Mouse (Mus musculus) bone marrow, adult 2 months (tissue): ENCODE data around the gene Tex46. TPM values are rescaled to one million over a fixed set of nuclear protein-coding genes. Genes with fewer than 3 reads are reported as not detected.

Experiments used
- H3K27ac ChIP-seq: fragments of 200-500 bp; 2 replicates; pipeline ENCODE4 v1.5.1; 2012; ENCODE audit warnings: low read depth, mild to moderate bottlenecking, control low read depth, inconsistent platforms, low read length; ENCODE audit not compliant: control insufficient read depth, poor library complexity, insufficient read depth
- H3K4me1 ChIP-seq: fragments of 200-500 bp; 2 replicates; pipeline ENCODE4 v1.6.1; 2011; ENCODE audit warnings: low read length; ENCODE audit not compliant: control insufficient read depth, insufficient read depth
- H3K4me3 ChIP-seq: fragments of 200-500 bp; replicated peaks from 2 replicates; pipeline ENCODE3; 2011; ENCODE audit warnings: mild to moderate bottlenecking, low read depth, low read length, control low read depth; ENCODE audit not compliant: control insufficient read depth
- CTCF ChIP-seq: fragments of 200-500 bp; IDR thresholded peaks from 2 replicates; pipeline ENCODE4 v1.5.1; 2011; ENCODE audit warnings: low read length, control low read depth; ENCODE audit not compliant: control insufficient read depth, insufficient read depth
- POLR2A ChIP-seq: fragments of 200-500 bp; IDR thresholded peaks from 2 replicates; pipeline ENCODE4 v1.6.1; 2011; ENCODE audit warnings: low read depth, mild to moderate bottlenecking, control low read depth, low read length, borderline replicate concordance; ENCODE audit not compliant: control insufficient read depth
- WGBS: fragments of 180-500 bp; shearing (Covaris S2); methylation state at CpG from one replicate; pipeline ENCODE4 v1.1.7; 2018; 5-methylcytosine and 5-hydroxymethylcytosine counted together
- polyA plus RNA-seq: library from polyadenylated mRNA; stranded (reverse); fragments of >200 nt; gene quantifications from 2 replicates; pipeline ENCODE4 v1.2.4, GENCODE M21; 2011; ENCODE audit warnings: low replicate concordance; ENCODE audit not compliant: missing spikeins, insufficient read depth, insufficient read length

Gene Tex46
- polyA plus RNA-seq = not detected in 2 replicates

DNA sequence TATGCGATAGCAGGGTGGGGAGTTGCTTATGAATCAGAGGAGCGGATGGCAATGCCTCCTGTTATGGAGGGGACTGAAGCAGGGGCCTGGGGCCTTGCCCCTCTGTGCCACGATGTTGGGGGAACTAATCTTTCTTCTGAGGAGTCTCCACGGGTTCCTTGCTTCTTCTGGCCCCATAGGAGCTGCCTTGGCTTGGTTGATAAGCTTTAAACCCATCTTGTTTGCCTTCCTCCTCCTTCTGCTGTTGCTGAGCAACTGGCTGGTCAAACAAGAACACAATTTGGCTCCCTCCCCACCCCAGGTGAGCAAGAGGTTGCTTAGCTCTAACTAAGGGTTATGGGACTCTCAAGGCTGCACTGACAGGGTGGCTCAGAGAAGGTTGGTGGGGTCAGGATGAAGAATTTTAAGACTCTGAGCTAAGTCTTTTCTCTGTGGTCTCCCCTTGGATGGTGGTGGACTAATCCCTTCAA, at the start of gene Tex46:
Tex46 (plus strand) TSS at position 51 of the 470 bp plus-strand sequence.
- WGBS = 58% methylated on average over 4 of the region's 4 CpGs
- no peak within 1 kb of the TSS for H3K4me3 ChIP-seq
- no peak for TF ChIP-seq CTCF
- TF ChIP-seq POLR2A = no peak
- H3K27ac ChIP-seq = no peak within 1 kb of the TSS
- H3K4me1 ChIP-seq = no peaks in the 10 kb centered on the region

DNA sequence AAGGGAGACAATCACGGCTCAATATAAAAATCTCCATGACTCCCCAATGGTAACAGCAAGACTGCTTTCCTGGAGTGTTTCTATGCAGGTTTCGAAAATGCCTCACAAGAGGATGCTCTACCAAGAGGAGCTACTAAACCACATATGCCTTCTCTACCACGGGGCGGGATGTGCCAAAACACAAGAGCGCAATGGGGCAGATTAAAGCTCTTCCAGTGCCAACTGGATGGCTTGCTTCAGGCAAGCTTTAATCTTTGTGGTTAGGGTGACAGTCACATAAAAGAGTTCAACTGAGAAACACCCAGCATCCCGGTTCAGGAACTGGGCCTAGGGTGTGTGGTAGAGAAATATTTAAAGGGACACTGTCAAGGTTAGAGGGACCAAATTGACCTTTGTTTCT, 47.5 kb upstream of the Tex46 start:
- H3K27ac ChIP-seq = no peak overlapping the region
- no peak for TF ChIP-seq POLR2A
- no peak for TF ChIP-seq CTCF
- no peaks in the 10 kb centered on the region for H3K4me1 ChIP-seq
- 74% methylated on average over 6 of the region's 6 CpGs for WGBS
- no peak overlapping the region for H3K4me3 ChIP-seq

DNA sequence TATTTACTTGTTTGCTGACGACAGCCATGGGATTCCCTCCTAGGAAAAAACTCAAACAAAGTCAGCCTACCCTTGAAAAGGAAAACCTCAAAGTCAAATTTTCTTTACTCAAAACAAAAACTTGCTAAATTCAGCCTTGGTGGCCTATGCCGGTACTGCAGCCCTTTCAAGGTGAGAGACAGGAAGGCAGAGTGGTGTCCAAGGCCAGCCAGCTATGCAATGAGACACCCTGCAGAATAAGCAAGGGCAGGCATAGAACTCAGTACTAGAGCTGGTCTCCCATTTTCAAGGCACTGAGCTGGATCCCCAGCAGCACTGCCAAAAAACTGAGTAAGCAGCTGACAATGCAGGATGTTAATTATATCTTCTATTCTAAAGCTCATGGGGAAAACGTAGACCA, 41.6 kb upstream of the Tex46 start:
- H3K4me1 ChIP-seq = no peaks in the 10 kb centered on the region
- TF ChIP-seq CTCF = no peak
- WGBS = 81% methylated on average over 3 of the region's 3 CpGs
- no peak overlapping the region for H3K27ac ChIP-seq
- H3K4me3 ChIP-seq = no peak overlapping the region

DNA sequence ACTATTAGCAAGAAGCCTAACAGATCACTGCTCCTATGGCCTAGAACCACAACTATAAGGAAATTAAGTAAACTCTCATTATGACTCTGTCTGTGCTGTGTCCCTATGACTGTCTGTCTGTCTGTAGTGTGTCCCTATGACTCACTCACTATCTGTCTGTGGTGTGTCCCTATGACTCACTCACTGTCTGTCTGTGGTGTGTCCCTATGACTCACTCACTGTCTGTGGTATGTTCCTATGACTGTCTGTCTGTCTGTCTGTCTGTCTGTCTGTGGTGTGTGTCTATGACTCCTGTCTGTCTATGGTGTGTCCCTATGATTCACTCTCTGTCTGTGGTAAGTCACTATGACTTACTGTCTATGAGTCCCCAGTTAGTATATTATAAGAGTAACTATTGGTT, 40.2 kb upstream of the Tex46 start:
- H3K27ac ChIP-seq = no peak overlapping the region
- no peaks in the 10 kb centered on the region for H3K4me1 ChIP-seq
- TF ChIP-seq POLR2A (no peak), CTCF (no peak)
- no peak overlapping the region for H3K4me3 ChIP-seq

DNA sequence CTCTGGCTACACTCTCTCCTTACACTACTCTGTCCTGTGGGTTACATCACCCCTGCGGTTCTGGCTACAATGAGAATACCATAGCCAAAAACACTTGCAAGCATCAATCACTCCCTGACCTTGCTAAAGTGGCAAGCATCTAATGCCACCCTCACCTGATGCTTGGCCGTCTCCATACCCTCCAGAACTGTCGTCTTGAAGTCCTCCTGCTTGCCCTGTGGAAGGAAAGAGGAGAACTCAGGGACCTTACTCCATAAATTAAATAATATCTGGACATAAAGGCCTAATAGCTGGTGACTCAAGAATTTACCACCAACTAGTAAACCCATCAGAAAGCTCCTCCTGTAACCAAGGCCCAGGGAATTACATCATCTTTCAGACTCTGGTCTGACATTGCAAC, 28.4 kb upstream of the Tex46 start:
- H3K4me3 ChIP-seq = no peak overlapping the region
- TF ChIP-seq POLR2A (no peak), CTCF (no peak)
- H3K27ac ChIP-seq = no peak overlapping the region
- no peaks in the 10 kb centered on the region; the same call in 1 of the 2 replicates for H3K4me1 ChIP-seq
- 83% methylated on average over 3 of the region's 3 CpGs for WGBS

DNA sequence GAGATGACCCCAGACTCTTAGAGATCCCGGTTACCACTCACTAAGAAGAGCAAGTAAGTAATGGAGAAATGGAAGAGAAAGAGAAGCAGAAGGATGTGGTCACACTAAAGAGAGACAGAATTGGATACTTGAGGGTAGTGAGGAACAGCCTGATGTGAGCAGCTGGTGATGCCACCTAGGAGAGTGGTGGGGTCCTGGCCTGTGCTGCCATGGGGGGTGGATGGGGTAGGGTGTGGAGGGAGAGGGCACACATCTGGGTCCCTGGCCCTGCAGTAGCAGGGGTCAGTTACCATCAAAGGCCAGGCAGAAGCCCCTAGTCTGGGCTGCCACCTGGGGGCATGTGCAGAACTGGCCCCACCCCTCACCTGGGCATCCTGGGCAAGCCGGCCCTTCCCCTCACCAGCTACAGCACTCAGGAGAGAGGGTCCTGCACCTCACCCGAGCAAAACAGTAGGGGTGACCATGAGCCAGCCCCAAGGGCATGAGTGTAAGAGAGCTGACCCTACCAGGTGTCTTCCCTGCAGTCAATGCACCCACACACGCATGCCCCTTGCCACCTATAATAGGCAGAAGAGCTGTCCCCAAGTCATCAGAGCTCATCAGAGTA, 22.9 kb upstream of the Tex46 start:
- no peaks in the 10 kb centered on the region; the same call in 1 of the 2 replicates for H3K4me1 ChIP-seq
- no peak overlapping the region for H3K4me3 ChIP-seq
- TF ChIP-seq POLR2A (no peak), CTCF (no peak)
- no peak overlapping the region for H3K27ac ChIP-seq
- 83% methylated on average over 4 of the region's 4 CpGs for WGBS

DNA sequence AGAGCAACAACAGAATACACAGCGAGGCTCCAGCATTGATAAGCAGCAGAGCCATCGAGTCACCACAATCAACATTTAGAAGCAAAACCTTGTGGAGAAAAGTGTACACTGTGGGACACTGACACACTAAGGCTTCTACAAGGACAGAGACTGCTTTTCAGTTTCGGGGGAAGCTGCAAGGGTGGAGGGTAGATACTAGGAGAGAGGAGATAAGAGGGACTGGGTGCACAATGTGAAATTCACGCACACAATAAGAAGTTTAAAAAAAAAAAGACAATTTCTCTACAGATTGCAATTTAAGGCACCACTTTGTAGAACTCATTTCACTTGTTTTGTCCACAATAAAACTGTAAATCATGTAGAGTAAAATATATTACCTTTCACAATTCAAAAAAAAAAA, 22.2 kb upstream of the Tex46 start:
- H3K4me1 ChIP-seq = no peaks in the 10 kb centered on the region; the same call in 1 of the 2 replicates
- TF ChIP-seq CTCF (no peak), POLR2A (no peak)
- H3K27ac ChIP-seq = no peak overlapping the region
- 70% methylated on average over 4 of the region's 4 CpGs for WGBS
- H3K4me3 ChIP-seq = no peak overlapping the region

DNA sequence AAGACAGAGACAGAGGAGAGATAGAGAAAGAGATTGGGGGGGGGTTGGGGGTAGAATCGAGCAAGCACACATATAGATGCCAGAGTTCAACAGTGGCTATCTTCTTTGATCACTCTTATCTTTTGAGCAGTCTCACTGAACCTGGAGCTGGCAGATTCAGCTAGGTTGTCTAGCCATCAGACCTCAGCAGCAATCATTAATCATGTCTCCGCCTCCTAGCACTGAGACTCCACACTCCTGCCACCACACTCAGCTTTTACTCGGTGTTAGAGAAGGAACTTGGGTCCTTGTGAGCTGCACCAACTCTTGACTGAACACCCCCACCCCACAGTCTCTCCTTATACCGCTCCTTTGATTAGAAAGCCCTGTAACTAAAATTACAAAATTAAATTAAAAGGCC, 18.1 kb upstream of the Tex46 start:
- TF ChIP-seq POLR2A = no peak
- TF ChIP-seq CTCF = no peak
- Histone ChIP-seq H3K4me3 (no peak overlapping the region), H3K4me1 (no peaks in the 10 kb centered on the region), H3K27ac (no peak overlapping the region)
- WGBS = 59% methylated on average over 4 of the region's 4 CpGs

DNA sequence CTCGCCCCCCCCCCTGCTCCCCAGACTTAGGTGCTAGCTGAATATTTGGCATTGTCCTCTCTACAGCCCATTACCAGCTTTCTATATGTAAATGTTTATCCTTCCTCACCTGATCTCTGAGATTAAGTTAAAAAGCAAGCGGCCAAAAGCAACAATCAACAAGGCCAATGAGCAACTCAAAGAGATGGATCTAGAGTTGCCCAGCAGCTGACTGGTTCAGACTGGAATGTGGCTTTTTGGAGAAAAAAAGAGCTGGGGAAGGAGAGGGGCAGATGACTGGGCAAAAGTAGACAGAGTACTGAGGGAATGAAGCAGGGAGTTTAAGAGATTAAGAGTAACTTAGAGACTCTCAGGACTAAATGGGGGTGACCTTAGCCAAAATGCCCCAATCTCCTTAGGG, 16.2 kb upstream of the Tex46 start:
- Histone ChIP-seq H3K27ac (no peak overlapping the region), H3K4me1 (no peaks in the 10 kb centered on the region), H3K4me3 (no peak overlapping the region)
- TF ChIP-seq POLR2A = no peak
- TF ChIP-seq CTCF = no peak
- 92% methylated on average over 2 of the region's 2 CpGs for WGBS
